Mouse (Mus musculus) MEL (cell line): ENCODE results near the gene Pirt. TPM values are rescaled to one million over a fixed set of nuclear protein-coding genes. Genes with fewer than 3 reads are reported as not detected.

Source experiments
- DNase-seq: peaks from one replicate; pipeline ENCODE4 v3.0.0; 2011; ENCODE audit warnings: low read depth, low spot score
- H3K27ac ChIP-seq: 2 replicates; pipeline ENCODE4 v1.5.1; 2012; ENCODE audit warnings: low read depth, mild to moderate bottlenecking, control low read depth, low read length, moderate library complexity; ENCODE audit not compliant: control insufficient read depth
- H3K27me3 ChIP-seq, 2 experiments: fragments of 150-350 bp in 1 of 2; sonication (generic) in 1 of 2; 2 replicates each; pipeline ENCODE4 v1.6.1; 2012; ENCODE audit warnings: low read length in 2 of 2, mild to moderate bottlenecking in 2 of 2, improper control_type of control experiment in 1 of 2, moderate library complexity in 1 of 2; ENCODE audit not compliant: insufficient read depth in 2 of 2, control insufficient read depth in 1 of 2
- H3K36me3 ChIP-seq, 2 experiments: 2 replicates each; pipeline ENCODE4 v1.6.1; 2012 to 2014; ENCODE audit warnings: low read length in 2 of 2, improper control_type of control experiment in 1 of 2, inconsistent platforms in 1 of 2, mild to moderate bottlenecking in 1 of 2; ENCODE audit not compliant: insufficient read depth in 2 of 2, control insufficient read depth in 1 of 2
- H3K4me1 ChIP-seq, 2 experiments: fragments of 150-350 bp in 1 of 2; sonication (generic) in 1 of 2; 2 replicates each; pipeline ENCODE4 v1.6.1; 2012; ENCODE audit warnings: low read length in 2 of 2, improper control_type of control experiment in 1 of 2, mild to moderate bottlenecking in 1 of 2; ENCODE audit not compliant: insufficient read depth in 2 of 2, control insufficient read depth in 1 of 2
- H3K4me3 ChIP-seq, 2 experiments: fragments of 150-350 bp in 1 of 2; sonication (generic) in 1 of 2; 2 replicates each; pipeline ENCODE4 v1.5.1; 2012; ENCODE audit warnings: low read depth in 2 of 2, low read length in 2 of 2, mild to moderate bottlenecking in 2 of 2, moderate library complexity in 2 of 2, control low read depth in 1 of 2, improper control_type of control experiment in 1 of 2; ENCODE audit not compliant: control insufficient read depth in 1 of 2, insufficient read depth in 1 of 2
- H3K79me2 ChIP-seq: 2 replicates; pipeline ENCODE4 v1.6.1; 2012; ENCODE audit warnings: mild to moderate bottlenecking, low read length, moderate library complexity; ENCODE audit not compliant: control insufficient read depth, poor library complexity, insufficient read depth
- H3K9ac ChIP-seq: 2 replicates; pipeline ENCODE4 v1.6.1; 2012; ENCODE audit warnings: low read depth, mild to moderate bottlenecking, control low read depth, low read length, moderate library complexity; ENCODE audit not compliant: control insufficient read depth, poor library complexity, severe bottlenecking
- H3K9me3 ChIP-seq: fragments of 150-350 bp; sonication (generic); replicated peaks from 2 replicates; pipeline ENCODE4 v1.6.1; 2012; ENCODE audit warnings: mild to moderate bottlenecking, low read length, improper control_type of control experiment, moderate library complexity; ENCODE audit not compliant: insufficient read depth
- BHLHE40 ChIP-seq: IDR thresholded peaks from 2 replicates; pipeline ENCODE4 v1.6.1; 2012; ENCODE audit warnings: low read depth, mild to moderate bottlenecking, inconsistent platforms, low read length, improper control_type of control experiment, borderline replicate concordance
- CHD1 ChIP-seq: IDR thresholded peaks from 2 replicates; pipeline ENCODE4 v1.6.1; 2012; ENCODE audit warnings: low read depth, mild to moderate bottlenecking, inconsistent platforms, low read length, improper control_type of control experiment
- CHD2 ChIP-seq: IDR thresholded peaks from 2 replicates; pipeline ENCODE4 v1.6.1; 2011; ENCODE audit warnings: low read length, improper control_type of control experiment
- CTCF ChIP-seq, 3 experiments: IDR thresholded peaks in 2 of 3; conservative IDR thresholded peaks in 1 of 3; 2 replicates each; pipeline ENCODE4 v1.5.1; 2011 to 2012; ENCODE audit warnings: low read length in 3 of 3, low read depth in 2 of 3, mild to moderate bottlenecking in 2 of 3, improper control_type of control experiment in 1 of 3, inconsistent platforms in 1 of 3, mixed read lengths in 1 of 3, moderate library complexity in 1 of 3; ENCODE audit not compliant: control insufficient read depth in 1 of 3, insufficient read depth in 1 of 3, poor library complexity in 1 of 3, severe bottlenecking in 1 of 3
- E2F4 ChIP-seq: IDR thresholded peaks from 2 replicates; pipeline ENCODE4 v1.6.1; 2011; ENCODE audit warnings: low read depth, low read length, improper control_type of control experiment, borderline replicate concordance
- ELF1 ChIP-seq: IDR thresholded peaks from 2 replicates; pipeline ENCODE4 v1.6.1; 2014; ENCODE audit warnings: low read depth, mild to moderate bottlenecking, inconsistent platforms, low read length, improper control_type of control experiment, moderate library complexity
- EP300 ChIP-seq, 2 experiments: IDR thresholded peaks; 2 replicates each; pipeline ENCODE4 v1.6.1; 2011; ENCODE audit warnings: improper control_type of control experiment in 2 of 2, low read length in 2 of 2, low read depth in 1 of 2, mild to moderate bottlenecking in 1 of 2
- GATA1 ChIP-seq: IDR thresholded peaks from 2 replicates; pipeline ENCODE4 v1.6.1; 2011; ENCODE audit warnings: low read depth, low read length, improper control_type of control experiment
- HCFC1 ChIP-seq: IDR thresholded peaks from 2 replicates; pipeline ENCODE4 v1.6.1; 2012; ENCODE audit warnings: low read depth, mild to moderate bottlenecking, inconsistent platforms, low read length, improper control_type of control experiment, moderate library complexity
- MAZ ChIP-seq: IDR thresholded peaks from 2 replicates; pipeline ENCODE4 v1.6.1; 2012; ENCODE audit warnings: low read depth, mild to moderate bottlenecking, inconsistent platforms, low read length, improper control_type of control experiment
- MEF2A ChIP-seq: IDR thresholded peaks from 2 replicates; pipeline ENCODE4 v1.6.1; 2014; ENCODE audit warnings: low read depth, mild to moderate bottlenecking, inconsistent platforms, low read length, improper control_type of control experiment; ENCODE audit not compliant: poor library complexity, insufficient replicate concordance, severe bottlenecking; ENCODE audit errors: extremely low read depth
- MYC ChIP-seq: IDR thresholded peaks from 2 replicates; pipeline ENCODE4 v1.6.1; 2011; ENCODE audit warnings: low read depth, mild to moderate bottlenecking, low read length, improper control_type of control experiment, moderate library complexity
- NELFE ChIP-seq: IDR thresholded peaks from 2 replicates; pipeline ENCODE4 v1.6.1; 2011; ENCODE audit warnings: low read depth, low read length, improper control_type of control experiment
- POLR2AphosphoS2 ChIP-seq: IDR thresholded peaks from 2 replicates; pipeline ENCODE4 v1.6.1; 2011; ENCODE audit warnings: low read length, improper control_type of control experiment
- POLR2AphosphoS5 ChIP-seq: IDR thresholded peaks from 2 replicates; pipeline ENCODE4 v1.6.1; 2012; ENCODE audit warnings: low read depth, borderline replicate concordance, mild to moderate bottlenecking, inconsistent platforms, low read length, moderate library complexity, mixed read lengths
- RCOR1 ChIP-seq: IDR thresholded peaks from 2 replicates; pipeline ENCODE4 v1.6.1; 2012; ENCODE audit warnings: low read depth, mild to moderate bottlenecking, inconsistent platforms, low read length, improper control_type of control experiment
- TAL1 ChIP-seq: IDR thresholded peaks from 2 replicates; pipeline ENCODE4 v1.6.1; 2012; ENCODE audit warnings: mild to moderate bottlenecking, inconsistent platforms, low read length, moderate library complexity, mixed read lengths
- TBP ChIP-seq: IDR thresholded peaks from 2 replicates; pipeline ENCODE4 v1.8.0; 2011; ENCODE audit warnings: low read depth, low read length, improper control_type of control experiment
- TCF12 ChIP-seq: IDR thresholded peaks from 2 replicates; pipeline ENCODE4 v1.6.1; 2014; ENCODE audit warnings: low read depth, mild to moderate bottlenecking, inconsistent platforms, low read length, improper control_type of control experiment, moderate library complexity
- UBTF ChIP-seq: IDR thresholded peaks from 2 replicates; pipeline ENCODE4 v1.6.1; 2012; ENCODE audit warnings: low read depth, mild to moderate bottlenecking, inconsistent platforms, low read length, improper control_type of control experiment, moderate library complexity, borderline replicate concordance; ENCODE audit not compliant: insufficient read depth
- USF2 ChIP-seq, 2 experiments: IDR thresholded peaks; 2 replicates each; pipeline ENCODE4 v1.6.1; 2011 to 2012; ENCODE audit warnings: improper control_type of control experiment in 2 of 2, low read length in 2 of 2, borderline replicate concordance in 1 of 2, inconsistent platforms in 1 of 2, low read depth in 1 of 2, mild to moderate bottlenecking in 1 of 2; ENCODE audit not compliant: insufficient read depth in 1 of 2
- ZC3H11A ChIP-seq: IDR thresholded peaks from 2 replicates; pipeline ENCODE4 v1.6.1; 2012; ENCODE audit warnings: low read depth, mild to moderate bottlenecking, inconsistent platforms, low read length, improper control_type of control experiment
- ZMIZ1 ChIP-seq: IDR thresholded peaks from 2 replicates; pipeline ENCODE4 v1.6.1; 2012; ENCODE audit warnings: low read depth, mild to moderate bottlenecking, inconsistent platforms, low read length, improper control_type of control experiment, moderate library complexity
- polyA plus RNA-seq, 2 experiments: library from polyadenylated mRNA; stranded (reverse) in 1 of 2; unstranded in 1 of 2; fragments of >175 nt in 1 of 2; fragments of >200 nt in 1 of 2; gene quantifications; 2 replicates each; pipeline versions ENCODE4 v1.2.1 to v1.2.4; 2012; ENCODE audit warnings: low replicate concordance in 2 of 2, low read depth in 1 of 2; ENCODE audit not compliant: insufficient read length in 2 of 2, insufficient read depth in 1 of 2, missing spikeins in 1 of 2
- total RNA-seq: library from RNA; depleted of rRNA; stranded (reverse); fragments of 300-350 nt; gene quantifications from 2 replicates; pipeline ENCODE4 v1.2.3, GENCODE M21; 2012

Gene Pirt
- total and polyA plus RNA-seq, 3 experiments, result not detected

- Histone ChIP-seq H3K4me3 (no peak overlapping the region), H3K9ac (no peak overlapping the region), H3K27ac (no peak overlapping the region), H3K9me3 (no peaks in the 10 kb centered on the region), H3K36me3 (no peaks in the 10 kb centered on the region)
- TF ChIP-seq ZMIZ1 (no peak), RCOR1 (no peak), EP300 (IDR thresholded peaks at IDR 0.05; ENCODE audit: low read depth in 1 of 2, low read length in 2 of 2) (no peak), MYC (no peak), POLR2AphosphoS2 (no peak), CHD1 (no peak), MEF2A (no peak), NELFE (no peak)
- TF ChIP-seq, all 39 proteins: peak for 0
- no peaks in the 10 kb centered on the region for H3K4me1 ChIP-seq
- no peaks in the 10 kb centered on the region for H3K79me2 ChIP-seq
- peaks cover 2 to 4% of the 10 kb centered on the region in 2 experiments; a peak in 2 of 4 replicates for H3K27me3 ChIP-seq
- DNase-seq, result no peak
Measured at GRCm38 (mm10) chr11:66973507-66973906, 61.7 kb downstream of the Pirt start.

DNA sequence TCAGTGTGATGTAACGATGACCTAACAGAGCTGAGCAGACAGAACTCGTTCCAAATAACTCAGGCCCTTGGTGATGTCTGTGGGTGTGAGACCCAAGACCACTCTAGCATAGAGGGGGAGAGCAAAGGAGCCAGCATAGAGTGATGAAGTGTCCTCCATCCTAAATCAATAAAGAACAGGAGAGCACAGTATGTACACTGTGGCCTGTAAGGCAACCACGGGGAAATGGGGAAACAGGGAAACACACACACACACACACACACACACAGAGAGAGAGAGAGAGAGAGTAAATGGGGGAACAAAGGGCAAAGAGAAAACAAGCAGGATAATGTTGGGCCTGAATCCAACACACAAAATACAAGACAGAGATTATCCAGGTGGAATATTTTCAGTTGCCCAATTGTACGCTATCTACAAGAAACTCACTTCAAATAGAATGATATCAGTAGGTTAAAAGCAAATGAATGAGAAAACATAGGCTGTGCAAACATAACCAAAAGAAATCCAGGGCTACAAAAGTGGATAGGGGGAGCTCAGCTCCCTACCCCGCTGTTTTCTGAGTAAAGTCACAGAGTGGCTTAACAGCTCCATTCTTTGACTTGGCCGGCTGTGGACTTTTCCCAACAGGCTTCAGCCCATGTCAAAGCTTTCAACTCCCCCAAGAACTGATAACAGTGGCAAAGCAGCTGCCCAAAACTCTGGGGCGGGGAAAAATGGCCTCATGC, 64.0 kb downstream of the Pirt start:
- no peak for DNase-seq
- no peaks in the 10 kb centered on the region for H3K36me3 ChIP-seq
- H3K9ac ChIP-seq, result no peak overlapping the region

More for the DNA sequence above, 64.0 kb downstream of the Pirt start:
- Histone ChIP-seq H3K27me3 (peaks cover 2 to 7% of the 10 kb centered on the region in 2 experiments; a peak in 3 of 4 replicates), H3K79me2 (no peaks in the 10 kb centered on the region), H3K4me1 (no peaks in the 10 kb centered on the region), H3K27ac (no peak overlapping the region), H3K4me3 (no peak overlapping the region), H3K9me3 (no peaks in the 10 kb centered on the region)
- TF ChIP-seq POLR2AphosphoS5 (no peak), GATA1 (no peak), E2F4 (no peak), UBTF (no peak), BHLHE40 (no peak), MEF2A (no peak), RCOR1 (no peak), TCF12 (no peak), TAL1 (no peak), ELF1 (no peak), ZC3H11A (no peak), CHD1 (no peak), MAZ (no peak), POLR2AphosphoS2 (no peak), USF2 (IDR thresholded peaks at IDR 0.05; ENCODE audit: borderline replicate concordance in 1 of 2, insufficient read depth in 1 of 2, low read depth in 1 of 2, low read length in 2 of 2) (no peak), HCFC1 (no peak), CHD2 (no peak), CTCF (IDR thresholded peaks at IDR 0.05 in 2 of 3, conservative IDR thresholded peaks at IDR 0.05 in 1 of 3; ENCODE audit: control insufficient read depth in 1 of 3, insufficient read depth in 1 of 3, low read depth in 2 of 3, low read length in 3 of 3, poor library complexity in 1 of 3, severe bottlenecking in 1 of 3) (no peak), MYC (no peak), TBP (no peak)
